Mouse (Mus musculus) right cerebral cortex, postnatal 10 days (tissue): ENCODE measurements around the gene Bcl2l11.
A peak's percentile ranks its signal among the peaks of the same experiment; 100 is the strongest.

Source experiments
- DNase-seq, 2 experiments: peaks; one replicate each; pipeline ENCODE4 v3.0.0; 2021; ENCODE audit warnings: low spot score in 2 of 2

The Bcl2l11 gene

DNA sequence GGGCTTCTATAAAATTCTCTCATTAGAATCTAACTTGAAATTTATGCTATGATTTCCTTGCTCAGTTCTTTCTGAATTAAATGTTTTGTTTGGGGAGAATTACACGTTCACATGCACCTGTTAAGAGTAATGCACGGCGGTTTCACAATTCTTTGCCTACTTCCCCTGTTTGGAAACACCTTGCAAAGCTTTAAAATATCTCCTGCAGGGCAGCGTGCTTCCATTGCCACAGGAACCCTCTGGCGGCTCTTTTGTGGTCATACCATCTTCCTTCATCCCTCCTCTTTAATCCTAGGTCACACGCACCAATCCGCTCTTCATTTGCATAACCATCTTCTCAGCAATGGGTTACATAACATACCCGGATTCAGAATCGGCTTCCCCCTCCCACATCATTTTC, 14.3 kb upstream of the Bcl2l11 start:
- DNase-seq: no peak

DNA sequence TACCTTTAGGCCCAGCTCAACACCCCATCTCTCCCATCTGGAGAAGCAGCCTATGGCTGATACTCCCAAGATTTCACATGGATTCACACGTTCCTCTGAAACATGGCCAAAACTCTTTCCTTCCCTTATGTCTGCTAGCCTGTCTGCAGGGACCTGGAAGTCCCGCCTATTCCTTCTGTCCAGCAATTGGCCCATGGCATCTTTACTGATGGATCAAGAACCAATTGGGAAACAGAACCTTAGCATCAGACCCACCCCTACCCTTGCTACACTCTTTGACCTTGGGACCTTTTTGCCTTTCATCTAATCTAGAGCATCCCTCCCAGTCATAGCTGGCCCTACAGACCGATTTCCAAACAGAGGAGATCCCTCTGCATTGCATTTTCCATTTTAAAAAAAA, 11.2 kb upstream of the Bcl2l11 start:
- no peak for DNase-seq

- DNase-seq: no peak
Observed at GRCm38 (mm10) chr2:128115579-128115978, 10.3 kb upstream of the Bcl2l11 start.

- DNase-seq: no peak
Observed at GRCm38 (mm10) chr2:128117605-128118004, 8.2 kb upstream of the Bcl2l11 start.

DNA sequence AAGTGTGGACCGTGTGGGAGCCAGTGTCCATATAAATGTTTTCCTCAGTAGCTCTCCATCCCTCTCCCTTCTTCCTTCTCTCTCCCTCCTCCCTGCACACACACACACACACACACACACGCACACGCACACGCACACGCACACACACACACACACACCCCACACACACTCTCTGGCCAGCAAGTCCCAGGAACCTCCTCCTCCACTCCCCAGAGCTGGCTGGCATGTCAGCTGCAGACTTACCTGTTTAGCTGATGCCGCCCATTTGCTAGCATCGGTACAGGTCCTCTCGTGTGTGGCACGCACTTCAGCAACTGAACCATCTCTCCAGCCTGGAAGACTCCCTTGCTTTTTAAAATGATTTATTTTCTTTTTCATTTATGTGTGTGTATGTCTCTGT, 6.9 kb upstream of the Bcl2l11 start:
- DNase-seq: no peak

GRCm38 (mm10) chr2:128122491-128122890, 3.3 kb upstream of the Bcl2l11 start:
- DNase-seq: peak; percentile 63 to 76

DNA sequence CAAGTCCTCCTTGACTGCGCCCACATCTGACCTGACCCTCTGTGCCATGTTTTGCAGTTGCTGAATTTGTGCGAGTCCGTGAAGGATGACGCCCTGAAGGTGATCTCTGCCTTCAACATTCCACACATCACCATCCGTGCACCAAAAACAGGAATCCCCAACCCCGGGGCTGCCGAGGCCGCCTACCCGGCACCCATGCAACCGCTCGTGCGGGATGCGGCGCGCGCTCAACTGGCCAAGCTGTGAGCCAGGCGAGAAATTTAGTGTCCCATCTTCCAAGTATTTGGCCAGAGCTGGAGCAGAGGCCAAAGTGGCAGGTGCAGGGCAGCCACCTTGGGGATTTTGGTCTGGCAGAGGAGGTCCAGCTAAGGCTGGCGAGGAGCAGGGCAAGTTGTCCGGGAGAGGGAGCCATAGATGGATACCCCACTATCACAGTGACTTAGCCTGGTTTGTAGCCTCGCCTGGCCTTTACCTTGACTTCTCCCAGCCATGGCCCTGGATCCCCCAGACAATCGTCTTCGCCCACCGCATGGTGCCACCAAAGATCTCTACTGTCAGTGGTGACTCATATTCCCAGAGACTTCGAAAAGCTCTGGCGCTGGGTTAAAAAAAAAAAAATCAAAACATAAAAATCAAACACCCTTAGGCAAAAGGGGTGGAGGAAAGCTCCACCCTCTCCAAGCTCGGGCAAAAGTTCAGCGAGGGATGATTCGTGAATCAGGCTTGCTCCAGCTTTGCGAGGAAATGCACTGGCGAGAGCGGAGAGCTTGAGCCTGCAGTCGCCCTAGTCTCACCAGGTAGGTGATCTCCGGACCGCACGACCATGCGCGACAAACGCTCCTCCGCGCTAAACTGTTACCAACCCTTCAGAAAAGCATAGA, 2.7 kb upstream of the Bcl2l11 start:
- DNase-seq: peak; percentile 26 to 30

DNA sequence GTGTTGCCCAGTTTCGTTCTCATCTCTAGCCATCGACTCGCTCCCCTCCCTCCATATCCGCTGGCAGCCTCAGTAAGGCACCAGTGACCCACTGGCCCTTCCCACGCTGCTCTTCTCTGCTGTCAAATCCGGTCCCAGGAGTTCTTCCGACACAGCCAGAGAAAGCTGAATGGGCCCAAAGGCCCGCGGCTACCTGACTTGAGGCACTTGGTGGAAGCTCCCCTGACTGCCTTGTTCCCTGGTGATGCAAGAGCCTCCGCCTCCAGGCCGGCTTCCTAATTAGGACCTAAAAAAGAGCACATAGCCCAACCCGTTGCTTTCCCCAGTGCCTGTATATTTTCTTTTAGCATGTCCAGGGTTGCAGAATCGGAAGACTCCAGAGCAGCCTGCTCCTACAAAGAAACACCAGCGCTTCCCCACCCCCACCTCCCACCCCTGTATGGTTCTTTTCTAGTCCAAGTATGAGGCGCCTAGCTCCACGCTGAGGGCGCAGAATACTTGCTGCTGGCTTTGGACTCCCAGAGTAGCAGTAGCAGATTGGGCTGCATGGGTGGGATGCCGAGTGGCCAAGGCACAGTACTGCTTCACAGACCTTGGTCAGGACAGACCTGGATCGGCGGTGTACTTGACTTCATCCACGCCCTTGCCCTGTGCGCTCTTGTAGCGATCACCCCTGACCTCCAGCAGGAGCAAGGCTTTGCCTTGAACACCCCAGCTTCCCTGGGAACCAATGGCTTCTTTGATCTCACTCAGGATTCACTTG, 1.7 kb upstream of the Bcl2l11 start:
- DNase-seq: peak in 1 of 2 experiments; percentile 34

- DNase-seq: no peak
Observed at GRCm38 (mm10) chr2:128124693-128125092, 1.1 kb upstream of the Bcl2l11 start.

DNA sequence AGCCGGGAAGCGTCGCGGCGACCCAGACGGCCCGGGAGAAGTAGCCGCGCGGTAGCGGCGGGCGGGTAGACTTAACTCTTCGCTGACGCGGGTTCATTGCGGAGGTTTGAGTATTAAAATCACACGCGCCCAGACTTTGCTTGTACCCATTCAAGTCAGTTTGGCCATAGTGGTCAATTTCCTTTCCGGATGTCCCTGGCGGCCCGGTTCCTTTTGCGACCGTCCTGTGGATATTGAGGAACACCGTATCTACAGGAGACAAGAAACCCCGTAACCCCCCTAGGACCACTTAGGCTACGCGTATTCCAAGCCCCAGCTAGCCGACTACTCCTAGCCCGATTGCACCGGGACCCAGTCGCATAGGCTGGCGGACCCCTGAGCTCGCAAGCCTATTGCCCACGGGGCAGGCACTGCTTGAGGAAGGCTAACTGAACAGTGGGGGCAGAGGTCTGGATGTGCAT, 783 bp downstream of the Bcl2l11 start:
- DNase-seq: peak; percentile 30 to 31

GRCm38 (mm10) chr2:128127121-128127671, 1.4 kb downstream of the Bcl2l11 start:
- DNase-seq: peak; percentile 94

DNA sequence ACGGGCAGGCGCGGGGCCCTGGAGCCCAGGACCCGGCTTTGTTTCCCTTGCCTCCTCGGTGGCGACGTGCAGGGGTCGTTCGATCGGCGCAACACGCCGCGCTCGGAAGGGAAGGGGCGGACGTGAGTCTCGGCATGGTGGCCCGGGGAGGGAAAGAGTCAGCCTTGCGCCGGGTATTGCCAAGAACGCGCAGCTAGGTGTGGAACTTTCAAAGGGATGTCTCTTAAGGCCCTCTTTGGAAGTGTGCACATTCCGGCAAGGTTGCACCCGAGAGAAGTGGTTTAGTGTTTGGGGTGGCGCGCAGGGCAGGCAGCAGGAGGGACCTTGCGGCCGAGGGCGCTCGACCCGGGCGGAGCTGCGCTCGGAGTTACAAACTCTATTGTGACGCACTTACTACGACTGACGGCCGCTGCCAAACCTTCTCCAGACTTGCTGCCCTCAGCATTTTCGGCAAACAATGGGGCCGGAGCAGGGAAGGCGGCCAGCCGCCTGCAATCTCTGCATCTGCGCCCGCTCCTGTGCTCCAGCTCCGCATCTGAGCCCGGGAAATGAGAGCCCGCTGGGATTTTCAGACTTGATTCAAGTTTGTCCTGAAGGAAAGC, 2.0 kb downstream of the Bcl2l11 start:
- peak; percentile 69 to 74 for DNase-seq

GRCm38 (mm10) chr2:128128532-128128931, 2.7 kb downstream of the Bcl2l11 start:
- no peak for DNase-seq

DNA sequence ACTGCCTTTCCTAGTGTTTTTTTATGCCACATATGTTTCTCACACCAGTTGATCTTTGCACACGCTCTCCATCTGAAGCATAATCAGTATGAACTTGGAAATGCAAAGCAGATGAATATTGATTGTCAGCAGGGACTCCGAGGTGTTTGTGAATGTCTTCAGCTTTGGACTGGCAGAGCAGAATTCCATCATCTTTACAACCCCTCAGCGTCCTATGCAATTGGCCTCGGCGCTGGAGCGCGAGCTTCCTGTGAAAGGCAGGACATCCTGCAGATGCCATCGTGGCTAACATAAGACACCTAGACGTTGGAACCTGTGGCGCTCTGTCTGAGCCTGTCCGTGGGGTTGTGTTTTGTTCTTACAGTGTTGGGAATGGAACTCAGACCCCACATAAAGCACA, 5.7 kb downstream of the Bcl2l11 start:
- DNase-seq: no peak

- DNase-seq: no peak
Observed at GRCm38 (mm10) chr2:128132635-128133034, 6.8 kb downstream of the Bcl2l11 start.

- DNase-seq: no peak
Observed at GRCm38 (mm10) chr2:128133865-128134264, 8.0 kb downstream of the Bcl2l11 start.

GRCm38 (mm10) chr2:128134474-128134873, 8.6 kb downstream of the Bcl2l11 start:
- DNase-seq: no peak

DNA sequence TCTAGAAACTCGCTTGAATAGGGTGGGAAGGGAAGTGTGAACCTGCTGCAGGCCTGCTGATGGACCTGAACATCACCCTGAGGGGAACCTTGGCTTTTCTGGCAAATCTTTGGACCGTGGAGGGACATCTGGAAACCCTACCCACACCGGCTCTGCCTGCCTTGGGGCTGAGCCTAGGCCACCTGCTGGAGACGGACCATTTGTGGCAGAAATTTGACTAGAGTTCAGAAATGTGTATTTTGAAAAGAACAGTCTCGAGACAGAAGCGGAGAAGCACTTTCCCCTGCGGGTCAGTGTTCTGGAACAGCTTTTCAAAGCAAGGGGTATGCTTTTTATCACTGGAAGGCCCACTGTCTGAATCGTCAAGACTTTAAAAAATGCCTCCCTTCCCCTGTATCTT, 9.1 kb downstream of the Bcl2l11 start:
- DNase-seq: no peak

- no peak for DNase-seq
Observed at GRCm38 (mm10) chr2:128136769-128137433, 11.1 kb downstream of the Bcl2l11 start.

GRCm38 (mm10) chr2:128137480-128138276, 11.8 kb downstream of the Bcl2l11 start:
- no peak for DNase-seq

DNA sequence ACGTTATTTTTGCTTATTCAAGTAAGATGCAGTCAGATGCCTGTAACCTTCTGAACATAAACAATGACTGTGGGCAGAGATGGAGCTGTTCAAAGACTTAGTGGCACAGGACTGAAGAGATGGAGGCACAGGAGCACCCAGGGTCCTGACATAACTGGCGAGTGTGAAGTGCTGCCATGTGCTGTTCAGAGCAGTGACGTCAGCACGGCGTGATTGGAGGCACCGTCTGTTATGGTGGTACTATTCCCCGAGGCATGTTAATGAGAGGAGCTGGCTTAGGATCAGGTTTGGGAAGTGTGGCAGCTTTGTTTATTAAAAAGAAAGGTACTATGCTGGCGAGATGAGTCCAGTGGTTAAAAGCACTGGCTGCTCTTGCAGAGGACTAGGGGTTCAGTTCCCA, 13.1 kb downstream of the Bcl2l11 start:
- no peak for DNase-seq
